In the genomic region with DNA sequence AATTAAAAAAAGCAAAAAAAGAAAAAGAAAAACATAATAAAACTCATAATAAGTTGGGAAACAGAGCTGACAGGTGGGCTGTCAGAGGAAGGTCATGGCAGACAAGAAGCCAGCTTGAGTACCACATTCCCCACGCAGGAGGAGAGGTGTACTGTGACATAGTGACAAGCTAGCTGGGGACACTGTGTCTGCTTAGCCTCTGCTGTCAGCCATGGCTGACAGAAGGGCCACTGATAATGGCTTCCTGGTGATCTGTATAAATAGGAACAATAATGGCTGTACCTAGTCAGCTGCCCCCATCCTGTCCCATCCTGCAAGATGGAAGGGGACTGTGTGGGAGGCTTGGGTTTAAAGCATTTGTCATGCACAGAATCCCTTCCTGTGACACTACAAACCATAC, we compare ENCODE assay signal across 41 mouse cellular contexts. TPM values are rescaled to one million over a fixed set of nuclear protein-coding genes. Genes with fewer than 3 reads are reported as not detected.
DNase-seq lines count a peak whose midpoint lies in the region; ATAC-seq lines count a peak whose summit lies in the region.
"Had no signal": no experiment of that assay in that cellular context is flagged by ENCODE, and none has a peak within 500 bp of the region (broad histone marks: within the 10 kb centered on the region; RNA-seq: fewer than 3 reads in every experiment).

No protein-coding gene starts in this region.

- no peak overlapping the region for H3K4me3 ChIP-seq in heart, embryonic 10.5 days
- H3K4me3 ChIP-seq in heart, embryonic 13.5 days: no peak overlapping the region
- H3K4me3 ChIP-seq: embryonic facial prominence, embryonic 13.5 days; forebrain, embryonic 10.5 days; forebrain, embryonic 15.5 days; kidney, embryonic 15.5 days; layer of hippocampus, adult 2 months; limb, embryonic 10.5 days; limb, embryonic 15.5 days; midbrain, embryonic 12.5 days; myocyte; neural tube, embryonic 12.5 days had no signal

- peak; percentile 95 for DNase-seq in heart, adult 11 months
- DNase-seq in heart, postnatal 14 days: no peak
- peak; percentile 90 for DNase-seq in heart, embryonic 10.5 days (ENCODE audit: low spot score)
- peak; percentile 28 for DNase-seq in heart, postnatal 4 days
- no peak for DNase-seq in left cerebral cortex, adult 11 months (ENCODE audit: low spot score)
- no peak for DNase-seq in retina, postnatal 1 day
- DNase-seq: adrenal gland, postnatal 10 days; cerebellum, adult 11 months; cerebellum, adult 9-10 months; cerebellum, postnatal 36 days; embryo, embryonic 11 days; kidney, adult 18-20 months; kidney, postnatal 25 days; lung, adult 2 months; lung, postnatal 10 days; right cerebral cortex, postnatal 4 days; thymus, adult 18-20 months; thymus, postnatal 25 days had no signal

- no peak overlapping the region for H3K9ac ChIP-seq in heart, embryonic 13.5 days
- H3K9ac ChIP-seq: embryonic facial prominence, embryonic 13.5 days; forebrain, embryonic 15.5 days; kidney, embryonic 15.5 days; limb, embryonic 15.5 days; liver, embryonic 14.5 days; midbrain, embryonic 12.5 days; neural tube, embryonic 12.5 days had no signal

- peak overlapping the region; percentile 86 for H3K27ac ChIP-seq in heart, embryonic 10.5 days
- peak overlapping the region; percentile 89 for H3K27ac ChIP-seq in heart, embryonic 13.5 days (replicated peaks)
- H3K27ac ChIP-seq: embryonic facial prominence, embryonic 13.5 days; forebrain, embryonic 10.5 days; forebrain, embryonic 15.5 days; kidney, embryonic 15.5 days; layer of hippocampus, adult 2 months; limb, embryonic 10.5 days; limb, embryonic 15.5 days; liver, embryonic 14.5 days; midbrain, embryonic 12.5 days; neural tube, embryonic 12.5 days; stomach, postnatal 0 days had no signal

- ATAC-seq in heart, embryonic 13.5 days (ENCODE audit: extremely low read depth, insufficient number of reproducible peaks, low FRiP score, low TSS enrichment): no peak
- ATAC-seq: forebrain, embryonic 15.5 days; hindbrain, embryonic 16.5 days; Patski had no signal

- peaks cover 53% of the 10 kb centered on the region for H3K4me1 ChIP-seq in heart, embryonic 10.5 days
- peaks cover 39% of the 10 kb centered on the region for H3K4me1 ChIP-seq in heart, embryonic 13.5 days
- H3K4me1 ChIP-seq: forebrain, embryonic 15.5 days; midbrain, embryonic 12.5 days; neural tube, embryonic 12.5 days had no signal

- intact Hi-C loops in heart, postnatal 14 days (cut with DNase I): no loop called here

- no peaks in the 10 kb centered on the region for H3K27me3 ChIP-seq in heart, embryonic 10.5 days (ENCODE audit: insufficient read depth, poor library complexity, severe bottlenecking)
- H3K27me3 ChIP-seq in heart, embryonic 13.5 days (replicated peaks): 0 out of 2 replicates have a peak, but pooled peaks cover 4% of the 10 kb centered on the region
- H3K27me3 ChIP-seq: forebrain, embryonic 15.5 days; limb, embryonic 15.5 days; midbrain, embryonic 12.5 days; neural tube, embryonic 12.5 days; Patski had no signal

- no peak overlapping the region for H3K4me2 ChIP-seq in heart, embryonic 13.5 days
- H3K4me2 ChIP-seq: embryonic facial prominence, embryonic 13.5 days; forebrain, embryonic 15.5 days; kidney, embryonic 15.5 days; limb, embryonic 15.5 days; midbrain, embryonic 12.5 days; neural tube, embryonic 12.5 days had no signal

- 5% methylated on average over 1 of the region's 1 CpGs for WGBS in heart, embryonic 10.5 days
- WGBS in heart, embryonic 13.5 days: 3% methylated on average over 1 of the region's 1 CpGs

- H3K36me3 ChIP-seq in heart, embryonic 10.5 days: no peaks in the 10 kb centered on the region
- no peaks in the 10 kb centered on the region for H3K36me3 ChIP-seq in heart, embryonic 13.5 days
- H3K36me3 ChIP-seq: embryonic facial prominence, embryonic 13.5 days; forebrain, embryonic 10.5 days; forebrain, embryonic 15.5 days; kidney, embryonic 15.5 days; limb, embryonic 10.5 days; limb, embryonic 15.5 days; midbrain, embryonic 12.5 days; neural tube, embryonic 12.5 days had no signal

- H3K9me3 ChIP-seq in heart, embryonic 10.5 days: no peaks in the 10 kb centered on the region
- H3K9me3 ChIP-seq in heart, embryonic 13.5 days: no peaks in the 10 kb centered on the region
- H3K9me3 ChIP-seq: embryonic facial prominence, embryonic 13.5 days; forebrain, embryonic 10.5 days; forebrain, embryonic 15.5 days; kidney, embryonic 15.5 days; limb, embryonic 10.5 days; limb, embryonic 15.5 days; midbrain, embryonic 12.5 days; neural tube, embryonic 12.5 days had no signal

RNA-seq across cellular contexts. Expression of a gene that starts 10.7 kb away (rescaled TPM):
- total RNA-seq in heart, postnatal 14 days (2021): under 1 TPM in 1 of 2 experiments, not detected in 1; 0.12 TPM
- polyA plus RNA-seq in heart, embryonic 10.5 days (2016; fragmentation: Nextera tagmentation; extraction: Ambion mirVana): 4.2 and 5.2 TPM in 2 replicates
- 3.0 and 3.6 TPM in 2 replicates for polyA plus RNA-seq in heart, embryonic 13.5 days (2015; fragmentation: Nextera tagmentation; extraction: Ambion mirVana)
- under 1 TPM; 0.88 TPM for total RNA-seq in heart, postnatal 4 days (2021)
- total RNA-seq: layer of hippocampus, adult 2 months; layer of hippocampus, postnatal 14 days; left cerebral cortex, postnatal 10 days; MEL had no signal
- polyA plus RNA-seq: embryonic facial prominence, embryonic 13.5 days; forebrain, embryonic 10.5 days; forebrain, embryonic 15.5 days; frontal cortex, adult 2 months; hindbrain, embryonic 11.5 days; limb, embryonic 10.5 days; midbrain, embryonic 12.5 days; myocyte; neural tube, embryonic 12.5 days had no signal

RNA-seq across cellular contexts. Expression of a gene that starts 24.1 kb away (rescaled TPM):
- not detected for total RNA-seq in heart, postnatal 14 days (2021)
- polyA plus RNA-seq in heart, embryonic 10.5 days (2016; fragmentation: Nextera tagmentation; extraction: Ambion mirVana): 0.29 TPM in 1 of 2 replicates, not detected in the other
- not detected in 2 replicates for polyA plus RNA-seq in heart, embryonic 13.5 days (2015; fragmentation: Nextera tagmentation; extraction: Ambion mirVana)
- not detected for total RNA-seq in heart, postnatal 4 days (2021)
- total RNA-seq: adrenal gland, postnatal 10 days; gastrocnemius, adult 18-20 months; layer of hippocampus, adult 2 months; layer of hippocampus, postnatal 14 days; left cerebral cortex, postnatal 10 days; MEL; midbrain, postnatal 0 days had no signal
- polyA plus RNA-seq: embryonic facial prominence, embryonic 13.5 days; forebrain, embryonic 10.5 days; forebrain, embryonic 15.5 days; hindbrain, embryonic 11.5 days; hindbrain, embryonic 16.5 days; kidney, embryonic 15.5 days; limb, embryonic 10.5 days; limb, embryonic 15.5 days; liver, embryonic 14.5 days; midbrain, postnatal 0 days; myocyte; neural tube, embryonic 12.5 days; Patski; spleen, adult 2 months; stomach, postnatal 0 days had no signal

RNA-seq across cellular contexts. Expression of a gene that starts 37.2 kb away (rescaled TPM):
- total RNA-seq in heart, postnatal 14 days (2021): 100 to 1,000 TPM; 169 to 173 TPM
- 17.1 and 19.7 TPM in 2 replicates for polyA plus RNA-seq in heart, embryonic 10.5 days (2016; fragmentation: Nextera tagmentation; extraction: Ambion mirVana)
- 47.1 and 51.6 TPM in 2 replicates for polyA plus RNA-seq in heart, embryonic 13.5 days (2015; fragmentation: Nextera tagmentation; extraction: Ambion mirVana)
- total RNA-seq in heart, postnatal 4 days (2021): 100 to 1,000 TPM; 201 to 217 TPM
- total RNA-seq: MEL had no signal

RNA-seq across cellular contexts. Expression of a gene that starts 54.8 kb away (rescaled TPM):
- total RNA-seq in heart, postnatal 14 days (2021): 1 to 10 TPM; 5.7 to 6.3 TPM
- 19.8 and 34.7 TPM in 2 replicates for polyA plus RNA-seq in heart, embryonic 10.5 days (2016; fragmentation: Nextera tagmentation; extraction: Ambion mirVana)
- polyA plus RNA-seq in heart, embryonic 13.5 days (2015; fragmentation: Nextera tagmentation; extraction: Ambion mirVana): 9.5 and 10.7 TPM in 2 replicates
- 10 to 100 TPM; 16.8 to 17.2 TPM for total RNA-seq in heart, postnatal 4 days (2021)

Comparison
In these comparisons a context has a peak if more than half of its experiments do, and no peak if none do; other contexts are left out.
1. DNase-seq: peak in heart, adult 11 months (single experiment), heart, embryonic 10.5 days (single experiment) and heart, postnatal 4 days (single experiment); none in heart, postnatal 14 days (0 of 2), left cerebral cortex, adult 11 months (single experiment) and retina, postnatal 1 day (single experiment).